Mouse (Mus musculus) adrenal gland, postnatal 36 days (tissue): Measurements from ENCODE around the gene Shc2. TPM values are rescaled to one million over a fixed set of nuclear protein-coding genes. Genes with fewer than 3 reads are reported as not detected.

Experiments
- DNase-seq, 2 experiments: peaks; one replicate each; pipeline ENCODE4 v3.0.0; 2021; ENCODE audit warnings: mixed read lengths in 1 of 2
- total RNA-seq, 2 experiments: library from RNA; stranded (reverse); gene quantifications; 2 replicates each; pipeline ENCODE4 v1.2.3; 2021

Shc2 gene
- total RNA-seq, 2 experiments from 2014 or later, result 3.0 to 5.2 TPM

DNA sequence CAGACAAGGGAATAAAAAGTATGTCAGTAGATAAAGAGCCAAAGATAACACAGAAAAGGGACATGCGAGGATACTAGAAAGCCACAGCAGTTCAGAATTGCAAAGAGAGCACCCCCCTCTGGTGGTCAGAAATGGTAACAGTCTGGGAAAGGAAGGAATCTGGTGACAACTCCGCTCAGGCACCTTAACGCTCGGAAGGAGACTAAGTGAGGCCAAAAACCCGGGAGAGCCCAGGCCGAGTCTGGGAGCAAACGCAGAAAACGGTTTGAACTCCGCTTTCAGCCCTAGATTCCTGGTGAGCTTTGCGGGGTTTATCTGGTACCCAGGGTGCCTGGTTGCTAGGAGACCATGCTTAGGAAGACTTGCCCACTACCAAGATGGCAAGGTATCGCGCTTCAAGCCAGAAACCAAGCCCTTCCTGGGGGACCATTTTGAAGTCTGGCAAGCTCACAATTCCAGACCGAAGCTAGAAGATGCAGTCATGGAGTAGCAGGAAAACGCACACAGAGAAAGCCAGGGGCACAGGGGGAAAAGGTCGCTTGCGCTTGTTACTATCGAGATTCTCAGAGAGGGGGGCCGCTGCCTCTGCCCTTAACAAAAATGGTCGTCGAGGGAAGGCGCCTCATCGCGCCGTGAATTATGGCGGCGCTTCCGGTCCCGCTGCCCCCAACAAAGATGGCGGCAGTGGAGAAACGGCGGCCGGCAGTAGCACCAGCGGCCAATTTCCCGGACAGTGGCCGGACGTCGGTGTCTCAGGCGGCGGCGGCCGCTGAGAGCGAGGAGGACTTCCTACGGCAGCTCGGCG, 31.3 kb upstream of the Shc2 start, which contains the start of gene Tpgs1:
Tpgs1 (plus strand) TSS at position 599 of the 805 bp plus-strand sequence.
- peak; percentile 89 to 91 for DNase-seq

DNA sequence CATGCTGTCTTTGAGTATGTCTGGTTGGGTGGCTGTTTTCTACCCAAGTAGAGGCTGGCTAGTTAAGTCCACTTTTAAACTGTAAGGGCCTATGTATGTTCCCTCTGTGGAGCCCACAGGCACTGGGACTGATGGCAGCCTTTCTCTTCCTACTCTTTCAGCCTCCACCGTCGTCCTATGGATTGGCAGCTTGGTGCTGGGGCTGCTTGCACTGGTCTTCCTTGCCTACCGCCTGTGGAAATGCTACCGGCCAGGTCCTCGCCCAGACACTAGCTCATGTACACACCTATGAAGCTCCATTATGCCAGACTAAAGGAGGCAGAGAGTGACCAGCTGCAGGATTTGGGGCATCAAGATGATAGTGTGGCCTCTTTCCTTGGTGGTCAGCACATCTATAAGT, 30.4 kb upstream of the Shc2 start:
- no peak for DNase-seq

DNA sequence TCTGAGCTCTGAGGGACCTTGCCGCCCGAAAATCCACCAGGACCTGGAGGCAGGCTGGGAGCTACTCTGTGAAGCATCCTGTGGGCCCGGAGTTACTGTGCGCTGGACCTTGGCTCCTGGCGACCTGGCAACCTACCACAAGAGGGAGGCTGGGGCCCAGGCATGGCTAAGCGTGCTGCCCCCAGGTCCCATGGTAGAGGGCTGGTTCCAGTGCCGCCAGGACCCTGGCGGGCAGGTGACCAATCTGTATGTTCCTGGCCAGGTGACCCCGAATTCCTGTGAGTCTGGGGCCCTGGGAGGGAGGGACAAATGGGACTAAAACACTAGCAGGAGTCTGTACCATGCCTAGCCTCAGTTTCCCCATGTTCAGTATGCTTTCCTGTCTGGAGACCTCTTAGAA, 28.8 kb upstream of the Shc2 start:
- no peak for DNase-seq

DNA sequence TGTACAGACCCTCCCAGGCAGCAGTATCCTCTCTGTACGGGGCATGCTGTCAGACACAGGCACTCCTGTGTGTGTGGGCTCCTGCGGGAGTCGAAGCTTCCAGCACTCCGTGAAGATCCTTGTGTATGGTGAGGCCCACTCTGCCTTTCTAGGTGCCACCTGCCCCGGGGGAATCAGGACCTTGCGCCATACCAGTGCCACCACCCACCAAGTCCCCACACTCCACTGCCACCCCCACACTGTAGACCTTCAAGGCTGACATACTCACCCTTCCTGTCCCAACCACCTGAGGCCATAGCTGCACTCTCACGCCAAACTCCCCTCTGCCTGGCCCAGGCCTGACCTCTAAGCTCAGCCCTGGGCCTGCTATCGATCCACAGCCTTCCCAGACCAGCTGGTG, 27.3 kb upstream of the Shc2 start:
- no peak for DNase-seq

DNA sequence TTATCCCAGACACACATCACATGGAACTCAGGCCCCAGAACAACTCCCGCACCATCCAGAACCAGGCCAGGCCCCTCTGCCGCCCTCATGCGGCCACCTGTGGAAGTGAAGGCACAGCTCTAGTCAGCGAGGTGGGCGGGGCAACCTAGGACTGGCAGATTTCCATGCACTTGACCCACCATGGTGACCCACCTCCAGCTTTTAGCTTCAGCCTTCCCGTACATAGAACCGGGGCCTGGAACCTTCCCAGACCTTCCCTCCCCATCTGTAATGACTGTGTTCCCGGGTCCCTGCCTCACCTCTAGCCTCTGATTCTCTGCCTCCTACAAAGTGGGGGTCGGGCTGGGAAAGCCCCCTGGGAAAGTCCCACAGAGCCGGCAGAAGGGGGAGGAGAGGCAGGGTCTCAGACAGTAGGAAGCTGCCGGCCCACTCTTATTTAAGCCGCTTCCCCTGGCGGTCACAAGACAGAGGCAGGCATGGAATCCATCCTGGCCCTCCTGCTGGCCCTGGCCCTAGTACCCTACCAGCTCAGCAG, 26.5 kb upstream of the Shc2 start, which contains the start of gene Madcam1:
Madcam1 (plus strand) TSS at position 429 of the 535 bp plus-strand sequence.
- DNase-seq, result peak; percentile 64 to 81

DNA sequence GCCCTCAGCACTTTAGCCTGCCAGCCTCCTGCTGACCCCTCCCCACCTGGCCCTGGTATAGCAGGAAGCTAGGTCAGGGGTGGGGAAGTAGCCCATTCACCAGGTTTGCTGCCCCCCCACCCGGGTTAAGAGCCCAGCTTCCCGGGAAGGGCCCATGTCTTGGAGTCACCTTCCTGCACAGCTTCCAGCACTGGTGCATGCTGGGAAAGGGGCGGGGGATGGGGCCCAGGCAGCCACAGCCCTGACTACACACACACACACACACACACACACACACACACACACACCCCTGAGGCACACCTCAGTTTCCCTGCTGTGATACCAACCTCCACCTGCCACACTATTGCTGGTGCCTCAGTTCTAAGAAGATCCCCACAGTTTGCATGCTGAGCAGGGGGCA, 24.1 kb upstream of the Shc2 start:
- no peak for DNase-seq

DNA sequence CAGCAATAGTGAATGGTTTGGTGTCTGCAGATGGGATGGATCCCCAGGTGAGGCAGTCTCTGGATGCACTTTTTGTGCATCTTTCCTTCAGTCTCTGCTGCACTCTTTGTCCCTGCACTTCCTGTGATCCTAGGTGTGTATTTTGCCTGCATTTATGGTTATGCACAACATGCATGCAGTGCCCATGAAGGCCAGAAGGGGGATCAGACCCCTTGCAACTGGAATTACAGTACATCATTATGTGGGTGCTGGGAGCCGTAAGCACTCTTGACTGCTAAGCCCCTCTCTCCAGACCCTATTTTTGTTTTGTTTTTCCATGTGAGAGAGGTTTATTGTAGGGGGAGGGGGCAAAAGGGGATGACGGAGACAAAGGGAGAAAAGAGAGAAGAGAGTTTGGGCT, 22.6 kb upstream of the Shc2 start:
- DNase-seq, result no peak

DNA sequence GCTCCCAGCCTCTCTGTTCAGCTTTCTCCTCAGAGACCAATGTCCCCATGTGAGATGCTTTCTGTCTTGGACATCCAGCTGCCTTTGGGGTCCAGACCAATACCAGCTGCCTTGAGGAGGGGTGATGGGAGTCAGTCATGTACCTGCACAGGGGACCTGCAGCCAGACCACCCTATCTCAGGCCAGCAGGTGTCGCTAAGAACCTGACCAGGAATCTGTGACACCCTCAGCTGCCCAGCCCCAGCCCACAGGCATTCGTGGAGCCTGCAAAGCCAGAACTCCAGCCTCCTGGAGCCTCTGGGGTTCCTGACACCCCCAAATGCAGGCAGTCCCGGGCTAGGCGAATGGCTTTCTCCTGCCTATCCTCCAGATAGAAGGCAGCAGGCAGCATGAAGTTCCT, 21.1 kb upstream of the Shc2 start:
- DNase-seq, result no peak

DNA sequence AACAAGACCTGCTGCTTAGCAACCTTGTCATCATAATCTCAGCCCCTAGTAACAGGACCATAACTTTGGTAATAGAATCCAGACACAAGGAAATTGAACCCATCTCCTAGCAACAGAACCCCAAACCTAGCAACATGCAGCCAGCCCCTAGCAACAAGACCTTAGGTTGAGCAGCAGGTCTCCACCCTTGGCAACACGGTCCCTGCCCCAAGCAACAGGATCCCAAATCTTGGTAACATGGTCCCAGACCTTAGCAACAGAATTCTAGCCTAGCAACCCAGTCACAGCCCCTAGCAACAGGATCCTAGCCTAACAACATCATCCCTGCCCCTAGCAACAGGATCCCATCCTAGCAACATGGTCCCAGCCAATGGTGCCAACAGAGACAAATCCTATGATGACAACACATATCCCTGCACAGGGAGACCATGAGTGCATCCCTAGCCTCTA, 17.3 kb upstream of the Shc2 start:
- no peak for DNase-seq

DNA sequence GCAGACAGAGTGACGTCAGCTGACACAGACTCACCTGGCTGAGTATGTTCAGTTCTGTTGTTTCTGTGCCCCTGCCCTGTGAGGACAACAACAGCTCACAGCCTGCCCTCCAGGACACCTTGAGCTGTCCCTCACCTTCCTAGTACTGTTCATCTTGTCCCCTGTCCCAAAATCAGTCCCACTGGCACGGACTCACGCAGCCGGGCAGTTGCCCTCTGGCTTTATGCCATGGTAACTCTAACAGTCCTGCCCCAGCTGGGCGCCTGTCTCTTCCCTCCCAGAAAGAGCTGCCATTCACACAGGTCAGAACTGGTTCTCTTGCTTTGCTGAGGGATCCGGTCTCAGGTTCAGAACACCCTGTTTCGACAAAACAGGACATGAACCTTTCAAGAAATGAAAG, 15.1 kb upstream of the Shc2 start:
- no peak for DNase-seq

DNA sequence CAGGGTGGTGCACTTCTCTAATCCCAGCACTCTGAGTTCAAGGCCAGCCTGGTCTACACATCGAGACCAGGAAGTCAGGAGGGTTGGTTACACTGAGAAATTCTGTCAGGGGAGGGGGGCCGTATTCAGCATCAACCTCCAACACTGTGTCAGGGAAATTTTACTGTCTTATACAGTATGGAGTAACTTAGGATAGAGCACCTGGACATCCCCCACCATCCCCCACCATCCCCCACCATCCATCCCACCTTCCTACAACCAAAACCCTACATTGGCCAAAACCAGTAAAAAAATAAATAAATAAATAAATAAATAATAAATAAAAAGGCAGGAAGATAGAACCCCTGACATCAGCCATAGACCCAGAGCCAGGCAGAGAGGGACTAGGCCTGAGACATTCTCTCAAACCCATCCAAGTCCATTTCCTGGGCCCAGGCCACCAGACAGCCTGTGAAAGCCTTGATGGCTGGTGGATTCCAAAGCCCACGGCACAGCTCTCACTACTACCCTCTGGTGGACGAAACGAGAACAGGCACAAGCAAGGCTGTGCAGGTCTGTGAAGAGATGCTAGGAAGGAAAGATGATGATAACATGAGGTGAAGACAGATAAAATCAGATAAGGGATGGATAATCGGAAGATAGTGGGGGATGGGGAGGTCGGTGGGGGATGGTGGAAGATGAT, 11.5 kb upstream of the Shc2 start:
- peak; percentile 76 to 77 for DNase-seq

DNA sequence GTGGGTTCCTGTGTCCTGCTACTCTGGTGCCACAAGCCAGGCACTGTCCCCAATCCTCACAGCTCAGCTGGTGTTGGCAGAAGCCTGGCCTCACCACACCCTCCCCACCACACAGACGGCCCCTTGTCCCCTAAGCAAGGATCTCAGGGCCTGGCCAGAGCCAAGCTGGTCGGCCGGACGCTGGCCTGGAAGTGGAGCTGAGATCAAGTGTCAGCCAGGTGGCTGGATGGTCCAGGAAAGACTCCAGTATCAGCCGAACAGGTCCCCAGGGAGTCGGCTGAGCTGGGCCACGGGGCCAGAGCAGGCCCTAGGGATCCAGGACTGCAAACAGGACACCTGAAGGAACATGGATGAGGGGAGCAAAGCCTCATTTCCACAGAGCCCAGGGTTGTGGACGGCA, 8.0 kb upstream of the Shc2 start, which contains the start of gene Odf3l2:
Odf3l2 (minus strand) TSS at position 28 of the 400 bp plus-strand sequence.
- DNase-seq, result no peak

DNA sequence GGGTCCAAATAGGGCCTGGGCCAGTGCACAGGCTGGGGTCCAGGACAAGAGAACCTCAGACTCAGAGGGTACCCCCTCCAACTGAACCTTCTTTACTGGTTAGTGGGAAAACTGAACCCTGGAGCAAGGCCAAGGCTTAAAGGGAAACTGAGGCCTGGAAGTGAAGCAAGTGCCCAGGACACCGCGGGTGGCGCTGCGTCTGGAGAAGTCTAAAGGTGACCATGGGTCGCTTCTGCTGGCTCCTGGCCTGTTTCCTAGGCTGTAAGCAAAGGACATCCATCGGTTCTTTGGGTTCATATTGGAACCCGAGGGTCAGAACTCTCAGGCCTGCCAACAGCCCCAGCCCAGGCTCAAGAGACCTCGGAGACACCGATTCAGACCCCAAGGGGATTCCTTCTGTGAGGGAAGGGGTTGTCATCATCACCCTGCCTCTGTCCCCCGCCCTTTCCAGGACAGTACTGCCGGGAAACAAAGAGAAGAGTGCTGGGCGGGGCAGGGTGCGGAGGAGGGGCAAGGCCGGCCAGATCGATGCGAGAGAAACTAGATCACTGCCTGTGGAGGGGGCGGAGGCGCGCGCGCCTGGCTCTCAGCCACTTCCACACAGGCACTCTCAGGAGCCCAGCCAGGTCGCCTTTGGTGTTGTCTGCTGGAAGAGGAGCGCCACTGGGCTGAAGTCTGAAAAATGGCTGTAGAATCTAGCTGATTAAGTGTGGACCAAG, 927 bp upstream of the Shc2 start:
- DNase-seq, result peak; percentile 44 to 53

DNA sequence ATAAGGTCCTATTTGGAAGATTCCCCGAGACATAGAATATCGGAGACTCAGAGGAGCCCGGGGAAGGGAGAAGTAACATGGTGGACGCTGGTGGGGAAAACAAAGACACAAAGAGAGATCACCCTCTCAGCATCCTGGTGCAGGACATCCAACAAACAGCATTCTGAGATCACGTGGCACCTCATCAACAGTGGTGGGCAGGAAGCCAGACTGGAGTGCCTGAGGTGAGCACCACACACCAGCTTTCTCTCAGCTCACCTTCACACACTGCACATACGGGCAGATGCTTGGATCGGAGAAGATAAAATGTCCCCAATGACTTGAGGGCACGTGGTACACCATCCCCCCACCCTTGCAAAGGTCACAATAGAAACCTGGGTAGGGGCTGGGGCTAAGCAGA, 1.4 kb downstream of the Shc2 start:
- DNase-seq, result no peak

DNA sequence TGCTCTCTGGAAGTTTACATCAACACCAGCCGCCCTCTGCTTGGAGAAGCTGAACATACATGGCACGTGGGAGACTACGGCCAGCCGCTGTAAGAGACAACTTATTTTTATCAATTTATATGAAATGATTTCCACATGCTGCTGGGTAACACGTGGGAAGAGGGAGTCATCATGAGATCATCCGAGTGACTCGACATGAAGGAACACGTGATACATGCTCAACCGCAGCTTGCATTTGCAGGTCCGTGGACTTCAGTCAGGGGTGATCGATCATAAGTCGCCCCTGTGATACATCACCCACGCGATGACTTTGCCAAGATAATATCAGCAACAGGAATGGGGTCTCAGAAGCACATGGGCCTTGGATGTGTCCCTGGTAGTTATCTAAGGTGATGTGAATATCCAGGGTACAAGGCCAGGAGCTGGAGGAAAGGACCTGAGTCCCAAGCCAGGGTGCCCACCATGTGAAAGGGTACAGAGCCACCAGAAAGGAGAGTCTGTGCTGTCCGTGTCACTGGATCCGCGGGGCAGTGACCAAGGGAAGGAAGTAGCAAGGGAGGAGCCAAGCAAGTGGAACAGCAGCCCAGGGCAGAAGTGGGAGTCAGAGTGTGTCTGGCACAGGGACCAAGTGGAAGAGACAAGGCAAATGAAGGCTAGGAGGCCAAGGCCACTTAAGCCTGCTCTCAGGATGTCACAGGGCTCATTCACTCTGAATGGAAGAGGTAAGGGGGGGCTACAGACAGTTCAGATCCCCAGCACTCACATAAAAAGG, 4.5 kb downstream of the Shc2 start:
- peak; percentile 52 to 54 for DNase-seq

DNA sequence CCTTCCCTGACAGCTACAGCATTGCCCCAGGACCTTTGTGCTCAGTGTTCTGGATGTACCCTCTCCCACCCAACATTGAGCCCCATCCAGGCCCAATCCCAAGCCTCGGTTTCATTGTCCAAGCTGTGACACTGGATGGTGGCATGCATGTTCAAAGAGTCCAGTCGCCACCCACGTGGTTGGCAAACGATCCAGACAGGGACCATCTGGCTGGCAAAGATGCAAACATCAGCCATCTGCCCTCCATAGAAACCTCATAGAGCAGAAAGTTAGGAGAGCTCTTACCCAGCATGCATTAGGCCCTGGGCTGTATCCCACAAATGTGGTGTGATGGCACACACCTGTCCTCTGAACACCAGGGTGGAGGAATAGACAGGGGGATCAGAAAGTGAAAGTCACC, 6.3 kb downstream of the Shc2 start:
- DNase-seq, result no peak

DNA sequence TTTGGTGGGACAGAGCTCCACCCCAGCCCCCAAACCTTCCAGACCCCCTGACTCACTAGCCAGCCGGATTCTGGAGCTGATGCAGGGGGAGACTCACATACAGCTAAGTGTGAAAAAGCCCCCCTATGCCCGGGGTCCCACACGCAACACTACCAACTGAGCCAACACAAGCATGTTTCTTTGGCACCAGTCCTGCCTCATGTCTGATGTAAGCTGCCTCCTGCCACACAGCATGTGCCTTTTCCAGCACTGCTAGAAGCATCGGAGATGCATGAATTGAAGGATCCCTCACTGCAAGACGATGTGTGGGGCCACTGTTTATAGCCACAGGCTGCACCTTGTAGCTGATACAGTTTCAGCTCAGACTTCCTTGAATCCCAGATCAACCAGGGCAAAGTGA, 9.3 kb downstream of the Shc2 start:
- no peak for DNase-seq

DNA sequence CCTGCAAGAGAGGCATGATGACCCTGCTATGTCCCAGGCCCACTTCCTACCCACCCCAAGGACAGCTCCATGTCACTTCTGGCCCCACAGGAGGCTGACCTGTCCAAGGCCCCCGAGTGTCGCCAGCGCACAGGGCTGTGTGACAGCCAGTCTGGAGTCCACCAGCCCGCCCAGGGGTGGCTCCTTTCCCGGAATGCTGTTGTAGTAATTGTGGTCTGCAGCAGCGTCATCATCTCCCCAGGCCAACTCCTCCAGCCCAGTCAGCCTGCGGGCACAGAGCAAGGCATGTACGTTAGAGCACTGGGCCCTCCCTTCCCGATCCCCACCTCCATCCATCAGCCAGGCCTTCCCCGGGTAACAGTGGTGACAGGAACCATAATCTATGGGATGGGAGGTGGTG, 11.6 kb downstream of the Shc2 start:
- peak; percentile 34 to 44 for DNase-seq

DNA sequence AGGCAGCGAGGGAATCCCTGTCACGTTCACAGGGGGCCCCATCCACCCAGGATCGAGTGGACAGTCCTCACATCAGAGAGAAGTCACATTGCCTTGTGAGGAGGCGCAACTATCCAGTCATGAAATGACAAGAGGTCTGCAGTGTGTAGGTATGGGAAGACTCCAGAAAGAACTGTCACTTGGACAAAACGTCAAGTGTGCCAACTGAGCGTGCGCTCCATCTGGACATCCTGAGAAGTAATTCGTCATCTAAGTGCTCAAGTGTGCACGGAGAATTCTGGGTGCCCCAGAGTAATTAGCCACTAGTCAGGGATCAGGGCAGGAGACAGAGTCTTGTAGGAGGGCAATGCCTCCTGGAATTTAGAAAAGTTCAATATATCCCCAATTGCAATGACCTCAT, 12.3 kb downstream of the Shc2 start:
- DNase-seq, result no peak

DNA sequence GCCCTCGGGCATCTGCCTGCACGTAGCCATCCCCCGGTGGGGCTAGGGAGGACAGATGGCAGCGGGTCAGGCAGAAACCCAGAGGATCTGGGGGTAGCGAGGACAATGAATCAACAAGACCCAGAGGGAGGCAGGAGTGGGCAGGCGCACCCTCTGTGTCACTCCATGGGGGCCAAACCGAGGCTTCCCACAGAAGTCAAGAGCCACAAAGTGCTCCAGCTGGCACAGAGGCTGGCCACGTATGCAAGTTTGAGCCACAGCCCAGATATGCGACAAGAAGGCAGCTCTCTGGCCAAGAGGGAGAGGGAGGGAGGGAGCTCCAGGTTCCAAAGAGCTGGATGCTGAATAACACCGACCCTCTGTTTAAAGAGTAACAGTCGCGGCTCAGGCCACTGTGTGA, 13.8 kb downstream of the Shc2 start:
- DNase-seq, result no peak

DNA sequence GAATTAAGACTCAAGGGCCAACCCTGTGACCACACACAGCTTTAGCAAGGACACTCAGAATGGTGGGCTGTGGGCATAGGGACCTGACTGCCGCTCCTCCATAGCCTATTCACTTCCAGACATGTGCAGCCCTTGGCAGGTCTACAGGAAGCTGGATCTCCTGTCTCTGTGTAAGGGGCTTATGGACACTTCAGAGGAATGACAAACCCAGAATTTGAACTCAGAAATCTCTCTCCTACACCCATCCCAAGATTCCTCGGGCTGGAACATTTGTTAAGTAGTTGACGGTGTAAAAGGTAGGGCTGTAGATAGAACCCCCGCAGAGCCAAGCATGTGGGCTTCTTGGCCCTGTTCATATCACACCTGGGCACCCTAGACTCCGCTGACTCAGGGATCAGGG, 21.3 kb downstream of the Shc2 start:
- no peak for DNase-seq

DNA sequence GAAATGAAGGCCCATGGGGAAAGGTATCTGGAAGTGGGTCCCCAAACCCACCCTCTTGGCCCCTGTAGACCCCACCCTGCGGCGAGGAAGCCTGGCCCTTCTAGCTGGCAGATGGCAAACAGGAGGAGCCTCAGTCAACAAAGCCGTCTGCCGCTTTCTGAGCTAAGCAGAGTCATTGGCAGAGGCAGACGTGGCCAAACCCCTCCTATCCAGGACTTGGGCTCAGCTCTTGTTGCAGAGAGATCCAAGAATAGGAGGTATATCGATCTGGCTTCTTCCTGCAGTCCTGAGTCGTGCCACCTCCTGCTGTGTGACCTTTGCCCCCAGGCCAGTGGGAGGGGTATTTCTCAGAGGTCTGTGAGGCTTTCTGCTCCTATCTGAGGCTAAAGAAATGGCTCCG, 21.9 kb downstream of the Shc2 start:
- DNase-seq, result no peak
